Mouse (Mus musculus) spleen, adult 2 months (tissue): ENCODE results near the gene Sh3bp1. TPM values are rescaled to one million over a fixed set of nuclear protein-coding genes. Genes with fewer than 3 reads are reported as not detected.

ENCODE experiments used
- DNase-seq, 2 experiments: peaks; one replicate each; pipeline versions ENCODE4 v3.0.0 to v3.0.0-alpha.2; 2012 to 2021; ENCODE audit warnings: low spot score in 2 of 2, low read depth in 1 of 2
- H3K27ac ChIP-seq: fragments of 200-500 bp; 2 replicates; pipeline ENCODE4 v1.5.1; 2012; ENCODE audit warnings: low read length, inconsistent platforms; ENCODE audit not compliant: insufficient read depth
- H3K27me3 ChIP-seq: fragments of 200-500 bp; 2 replicates; pipeline ENCODE4 v1.6.1; 2012; ENCODE audit warnings: mild to moderate bottlenecking, moderate library complexity, low read length, inconsistent platforms; ENCODE audit not compliant: control insufficient read depth, insufficient read depth
- H3K36me3 ChIP-seq: fragments of 200-500 bp; 2 replicates; pipeline ENCODE4 v1.6.1; 2012; ENCODE audit warnings: mild to moderate bottlenecking, low read length, inconsistent platforms; ENCODE audit not compliant: control insufficient read depth, insufficient read depth
- H3K4me1 ChIP-seq: fragments of 200-500 bp; 2 replicates; pipeline ENCODE4 v1.6.1; 2011; ENCODE audit warnings: inconsistent platforms; ENCODE audit not compliant: control insufficient read depth, insufficient read depth, insufficient read length
- H3K4me3 ChIP-seq: fragments of 200-500 bp; 2 replicates; pipeline ENCODE4 v1.5.1; 2011; ENCODE audit warnings: mild to moderate bottlenecking, inconsistent platforms; ENCODE audit not compliant: insufficient read depth, insufficient read length; ENCODE audit errors: extremely low read depth
- CTCF ChIP-seq: fragments of 200-500 bp; IDR thresholded peaks from 2 replicates; pipeline ENCODE4 v1.5.1; 2011; ENCODE audit warnings: mild to moderate bottlenecking, inconsistent platforms; ENCODE audit not compliant: insufficient read depth, insufficient read length, insufficient replicate concordance; ENCODE audit errors: extremely low read depth
- POLR2A ChIP-seq: fragments of 200-500 bp; IDR thresholded peaks from 2 replicates; pipeline ENCODE4 v1.6.1; 2011; ENCODE audit warnings: low read depth, low read length, inconsistent platforms
- WGBS: fragments of 180-500 bp; shearing (Covaris S2); methylation state at CpG from one replicate; pipeline ENCODE4 v1.1.7; 2018; 5-methylcytosine and 5-hydroxymethylcytosine counted together
- polyA plus RNA-seq: library from polyadenylated mRNA; depleted of rRNA; stranded (reverse); fragments of >200 nt; gene quantifications from 2 replicates; pipeline ENCODE4 v1.2.3, GENCODE M21; 2012; rRNA removed

The Sh3bp1 gene
- polyA plus RNA-seq, 1 experiment: 182 TPM

GRCm38 (mm10) chr15:78948883-78949282 is 49.3 kb downstream of the Sh3bp1 start:
- Histone ChIP-seq H3K4me3 (no peak overlapping the region), H3K27me3 (no peaks in the 10 kb centered on the region), H3K27ac (no peak overlapping the region), H3K4me1 (peaks cover 2% of the 10 kb centered on the region; the same call in 1 of the 2 replicates), H3K36me3 (no peaks in the 10 kb centered on the region)
- TF ChIP-seq CTCF (no peak), POLR2A (no peak)
- no peak for DNase-seq
- WGBS: 95% methylated on average over 3 of the region's 3 CpGs

DNA sequence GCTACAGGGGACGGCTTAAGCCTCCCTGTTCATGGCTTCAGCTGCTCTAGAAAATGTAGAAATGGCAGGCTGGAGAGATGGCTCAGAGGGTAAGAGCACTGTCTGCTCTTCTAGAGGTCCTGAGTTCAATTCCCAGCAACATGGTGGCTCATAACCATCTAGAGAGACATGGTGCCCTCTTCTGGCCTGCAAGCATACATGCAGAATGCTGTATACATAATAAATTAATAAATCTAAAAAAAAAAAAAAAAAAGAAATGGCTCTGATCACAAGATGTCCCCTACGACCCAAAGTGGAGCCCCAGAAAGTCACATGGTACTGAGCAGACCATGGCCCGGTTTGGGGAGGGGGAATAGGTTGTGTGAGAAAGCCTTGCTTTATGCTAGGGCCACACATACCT is 56.1 kb downstream of the Sh3bp1 start:
- TF ChIP-seq POLR2A (no peak), CTCF (no peak)
- Histone ChIP-seq H3K27ac (no peak overlapping the region), H3K4me3 (no peak overlapping the region), H3K36me3 (no peaks in the 10 kb centered on the region), H3K27me3 (no peaks in the 10 kb centered on the region), H3K4me1 (no peaks in the 10 kb centered on the region)
- no peak for DNase-seq
- 60% methylated on average over 3 of the region's 3 CpGs for WGBS

DNA sequence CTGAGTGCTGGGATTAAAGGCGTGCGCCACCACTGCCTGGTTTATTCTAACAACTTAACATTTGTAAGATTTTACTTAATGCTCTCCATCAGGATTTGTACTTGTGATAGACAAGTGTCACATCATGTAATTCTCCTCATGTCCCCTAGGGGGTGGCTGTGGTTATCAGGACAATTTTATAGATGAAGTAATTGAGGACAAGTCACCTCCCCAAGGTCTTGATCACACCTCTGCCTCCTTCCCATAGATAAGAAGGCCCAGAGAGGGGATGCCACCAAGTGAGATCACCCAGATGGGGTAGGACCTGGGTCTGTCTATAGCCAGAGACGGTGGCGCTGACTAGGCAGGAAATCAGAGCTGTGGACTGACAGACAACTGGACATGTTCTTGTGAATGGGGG is 56.8 kb downstream of the Sh3bp1 start:
- DNase-seq: no peak
- TF ChIP-seq POLR2A: no peak
- TF ChIP-seq CTCF: no peak
- H3K4me1 ChIP-seq: no peaks in the 10 kb centered on the region
- no peaks in the 10 kb centered on the region for H3K36me3 ChIP-seq
- H3K4me3 ChIP-seq: no peak overlapping the region
- H3K27ac ChIP-seq: no peak overlapping the region
- H3K27me3 ChIP-seq: no peaks in the 10 kb centered on the region
- WGBS: 85% methylated on average over 4 of the region's 4 CpGs

- Histone ChIP-seq H3K27ac (no peak overlapping the region), H3K4me3 (no peak overlapping the region), H3K4me1 (no peaks in the 10 kb centered on the region), H3K36me3 (no peaks in the 10 kb centered on the region), H3K27me3 (no peaks in the 10 kb centered on the region)
- TF ChIP-seq POLR2A: no peak
- no peak for TF ChIP-seq CTCF
- no peak for DNase-seq
- 86% methylated on average over 15 of the region's 15 CpGs for WGBS
Observed at GRCm38 (mm10) chr15:78957021-78957420, 57.5 kb downstream of the Sh3bp1 start.

- Histone ChIP-seq H3K4me3 (no peak overlapping the region), H3K27me3 (no peaks in the 10 kb centered on the region), H3K27ac (no peak overlapping the region), H3K36me3 (no peaks in the 10 kb centered on the region), H3K4me1 (no peaks in the 10 kb centered on the region)
- TF ChIP-seq CTCF (no peak), POLR2A (no peak)
- WGBS: 85% methylated on average over 11 of the region's 11 CpGs
- DNase-seq: no peak
Observed at GRCm38 (mm10) chr15:78959537-78959936, 60.0 kb downstream of the Sh3bp1 start.

DNA sequence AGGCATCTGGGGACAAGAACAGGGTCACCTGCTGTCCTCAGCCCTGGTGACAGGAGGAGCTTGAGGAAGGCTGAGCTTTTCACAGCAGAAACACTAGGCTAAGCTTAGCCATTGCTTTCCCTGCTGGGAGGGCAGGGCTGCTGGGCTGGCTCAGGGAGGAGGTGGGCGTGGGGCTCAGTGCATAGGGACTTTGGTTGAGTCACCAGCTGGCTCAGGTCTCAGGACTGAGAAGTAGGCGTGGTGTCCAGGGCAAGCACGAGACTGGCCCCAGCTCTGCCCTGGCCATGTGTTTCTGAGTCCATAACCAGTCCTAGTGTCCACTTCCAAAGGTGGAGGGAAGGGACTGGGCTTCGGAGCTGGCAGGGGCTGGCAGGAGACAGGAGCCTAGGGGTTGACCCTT is 60.5 kb downstream of the Sh3bp1 start:
- H3K4me3 ChIP-seq: no peak overlapping the region
- H3K4me1 ChIP-seq: no peaks in the 10 kb centered on the region
- no peak for TF ChIP-seq POLR2A
- H3K36me3 ChIP-seq: no peaks in the 10 kb centered on the region
- H3K27me3 ChIP-seq: no peaks in the 10 kb centered on the region
- no peak overlapping the region for H3K27ac ChIP-seq
- 74% methylated on average over 4 of the region's 4 CpGs for WGBS
- no peak for DNase-seq

Other genes starting within 250 kb of the Sh3bp1 start
- 0.20 and 0.29 TPM in 2 replicates for gene Elfn2, start 181.0 kb upstream of the Sh3bp1 start, polyA plus RNA-seq
- gene Mfng, start 126.3 kb upstream of the Sh3bp1 start, polyA plus RNA-seq: 66.0 and 78.6 TPM in 2 replicates
- 6.4 and 7.4 TPM in 2 replicates for gene Card10, start 96.7 kb upstream of the Sh3bp1 start, polyA plus RNA-seq
- 29.6 and 31.3 TPM in 2 replicates for gene Cdc42ep1, start 57.1 kb upstream of the Sh3bp1 start, polyA plus RNA-seq
- 0.32 and 0.73 TPM in 2 replicates for gene Lgals2, start 44.2 kb upstream of the Sh3bp1 start, polyA plus RNA-seq
- 70.2 and 89.3 TPM in 2 replicates for gene Gga1, start 22.6 kb upstream of the Sh3bp1 start, polyA plus RNA-seq
- gene Gm49510, start 101 bp upstream of the Sh3bp1 start, polyA plus RNA-seq: 0.12 and 0.13 TPM in 2 replicates
- 13.1 and 23.5 TPM in 2 replicates for gene Pdxp, start 14.2 kb downstream of the Sh3bp1 start, polyA plus RNA-seq
- gene Lgals1, start 27.0 kb downstream of the Sh3bp1 start, polyA plus RNA-seq: 75.4 and 93.0 TPM in 2 replicates
- 14.2 TPM in 2 replicates for gene Nol12, start 35.2 kb downstream of the Sh3bp1 start, polyA plus RNA-seq
- 40.9 and 44.8 TPM in 2 replicates for gene Triobp, start 48.0 kb downstream of the Sh3bp1 start, polyA plus RNA-seq
- 14.3 and 25.4 TPM in 2 replicates for gene H1f0, start 128.7 kb downstream of the Sh3bp1 start, polyA plus RNA-seq
- 0.39 and 1.0 TPM in 2 replicates for gene Galr3, start 142.1 kb downstream of the Sh3bp1 start, polyA plus RNA-seq
- gene Ankrd54, start 163.1 kb downstream of the Sh3bp1 start, polyA plus RNA-seq: 57.3 and 78.9 TPM in 2 replicates
- gene Eif3l, start 175.4 kb downstream of the Sh3bp1 start, polyA plus RNA-seq: 85.7 and 97.2 TPM in 2 replicates
- 20.0 and 24.9 TPM in 2 replicates for gene Micall1, start 209.1 kb downstream of the Sh3bp1 start, polyA plus RNA-seq
- gene Polr2f, start 241.2 kb downstream of the Sh3bp1 start, polyA plus RNA-seq: 20.3 and 25.4 TPM in 2 replicates
- gene 1700088E04Rik, start 241.5 kb downstream of the Sh3bp1 start, polyA plus RNA-seq: 0.53 and 0.83 TPM in 2 replicates